Mouse (Mus musculus): ENCODE data around the gene Hebp2. TPM values are rescaled to one million over a fixed set of nuclear protein-coding genes. Genes with fewer than 3 reads are reported as not detected.

Gene Hebp2
- total RNA-seq, 2 experiments from 2014 or later = not detected

- no peak for ATAC-seq (replicated peaks; ENCODE audit: low FRiP score, poor library complexity, severe bottlenecking)
Observed at GRCm38 (mm10) chr10:18522556-18522955, 23.3 kb downstream of the Hebp2 start.

- no peak for ATAC-seq (replicated peaks; ENCODE audit: low FRiP score, poor library complexity, severe bottlenecking)
Observed at GRCm38 (mm10) chr10:18511496-18511895, 34.4 kb downstream of the Hebp2 start.

- no peak for ATAC-seq (replicated peaks; ENCODE audit: low FRiP score, poor library complexity, severe bottlenecking)
Observed at GRCm38 (mm10) chr10:18510663-18511062, 35.2 kb downstream of the Hebp2 start.

GRCm38 (mm10) chr10:18508586-18508985, 37.3 kb downstream of the Hebp2 start:
- no peak for ATAC-seq (replicated peaks; ENCODE audit: low FRiP score, poor library complexity, severe bottlenecking)

- no peak for ATAC-seq (replicated peaks; ENCODE audit: low FRiP score, poor library complexity, severe bottlenecking)
Observed at GRCm38 (mm10) chr10:18507869-18508473, 37.9 kb downstream of the Hebp2 start.

- no peak for ATAC-seq (replicated peaks; ENCODE audit: low FRiP score, poor library complexity, severe bottlenecking)
Observed at GRCm38 (mm10) chr10:18506501-18506946, 39.4 kb downstream of the Hebp2 start.

GRCm38 (mm10) chr10:18505690-18506089, 40.2 kb downstream of the Hebp2 start:
- ATAC-seq (replicated peaks; ENCODE audit: low FRiP score, poor library complexity, severe bottlenecking) = no peak

- ATAC-seq (replicated peaks; ENCODE audit: low FRiP score, poor library complexity, severe bottlenecking) = no peak
Observed at GRCm38 (mm10) chr10:18501997-18502396, 43.9 kb downstream of the Hebp2 start.

- no peak for ATAC-seq (replicated peaks; ENCODE audit: low FRiP score, poor library complexity, severe bottlenecking)
Observed at GRCm38 (mm10) chr10:18497066-18497465, 48.8 kb downstream of the Hebp2 start.

- ATAC-seq (replicated peaks; ENCODE audit: low FRiP score, poor library complexity, severe bottlenecking) = no peak
Observed at GRCm38 (mm10) chr10:18494249-18494648, 51.6 kb downstream of the Hebp2 start.

- ATAC-seq (replicated peaks; ENCODE audit: low FRiP score, poor library complexity, severe bottlenecking) = no peak
Observed at GRCm38 (mm10) chr10:18493010-18493894, 52.6 kb downstream of the Hebp2 start.

GRCm38 (mm10) chr10:18491952-18492351, 53.9 kb downstream of the Hebp2 start:
- no peak for ATAC-seq (replicated peaks; ENCODE audit: low FRiP score, poor library complexity, severe bottlenecking)

- ATAC-seq (replicated peaks; ENCODE audit: low FRiP score, poor library complexity, severe bottlenecking) = no peak
Observed at GRCm38 (mm10) chr10:18489936-18490335, 55.9 kb downstream of the Hebp2 start.

Other genes with a start within 250 kb of the Hebp2 start
- under 0.01 TPM in 1 of 2 replicates, not detected in the other for gene Nhsl1, start 227.1 kb downstream of the Hebp2 start, total RNA-seq (2015; ENCODE audit: low replicate concordance)
- gene Nhsl1, start 227.1 kb downstream of the Hebp2 start, total RNA-seq (2017; ENCODE audit: low replicate concordance) = not detected in 2 replicates
- not detected in 2 replicates for gene Arfgef3, start 197.9 kb upstream of the Hebp2 start, total RNA-seq (2015; ENCODE audit: low replicate concordance)
- under 0.01 TPM in 1 of 2 replicates, not detected in the other for gene Arfgef3, start 197.9 kb upstream of the Hebp2 start, total RNA-seq (2017; ENCODE audit: low replicate concordance)
- gene Gm4922, start 240.7 kb upstream of the Hebp2 start, total RNA-seq (2015; ENCODE audit: low replicate concordance) = not detected in 2 replicates
- not detected in 2 replicates for gene Gm4922, start 240.7 kb upstream of the Hebp2 start, total RNA-seq (2017; ENCODE audit: low replicate concordance)

All from erythroid progenitor cell, adult 5-6 weeks (primary cell).